Mouse (Mus musculus) mouse embryonic stem cell (cell line): ENCODE results near the gene Isg20l2.

ENCODE experiments used
- in situ Hi-C, 2 experiments: fragments of 300-500 bp; cut with MboI; formaldehyde crosslinking; loops; 1 replicate in 1 of 2; 3 replicates in 1 of 2; pipeline ENCODE4 v1.14.3; 2019 to 2020; ENCODE audit warnings: low sequenced_read_pairs in 2 of 2, low pct_unique_long_range_greater_than_20kb in 1 of 2, mixed read lengths in 1 of 2; ENCODE audit not compliant: unreplicated experiment in 1 of 2

The Isg20l2 gene

GRCm38 (mm10) chr3:87943586-87943985 is 13.5 kb downstream of the Isg20l2 start:
- in situ Hi-C loops, result loop anchor here in 1 of 2 experiments (5.0 kb wide), 1 partner anchor 39 kb away; no protein-coding TSS in a partner anchor

GRCm38 (mm10) chr3:87944838-87945600 is 14.9 kb downstream of the Isg20l2 start:
- in situ Hi-C loops, result loop anchor here in 1 of 2 experiments (5.0 kb wide), 1 partner anchor 37 kb away; no protein-coding TSS in a partner anchor

GRCm38 (mm10) chr3:87945781-87946540 is 15.8 kb downstream of the Isg20l2 start:
- in situ Hi-C loops, result no loop called here

GRCm38 (mm10) chr3:87946541-87946860 is 16.4 kb downstream of the Isg20l2 start:
- in situ Hi-C loops, result no loop called here

- in situ Hi-C loops, result no loop called here
Measured at GRCm38 (mm10) chr3:87947056-87947810, 17.1 kb downstream of the Isg20l2 start.

- in situ Hi-C loops, result no loop called here
Measured at GRCm38 (mm10) chr3:87947811-87948199, 17.7 kb downstream of the Isg20l2 start.

- in situ Hi-C loops, result no loop called here
Measured at GRCm38 (mm10) chr3:87948378-87949265, 18.5 kb downstream of the Isg20l2 start, which contains the start of gene Crabp2. Gene Crabp2, plus strand, starts transcription at chr3:87948666.

- in situ Hi-C loops, result no loop called here
Measured at GRCm38 (mm10) chr3:87949266-87949954, 19.3 kb downstream of the Isg20l2 start.

- in situ Hi-C loops, result loop anchor here in 1 of 2 experiments (10.0 kb wide), 1 partner anchor 155 kb away; the partner anchor contains the start of genes Insrr and Ntrk1
Measured at GRCm38 (mm10) chr3:87949955-87950515, 19.9 kb downstream of the Isg20l2 start.

GRCm38 (mm10) chr3:87951946-87952345 is 21.8 kb downstream of the Isg20l2 start:
- in situ Hi-C loops, result loop anchor here in 1 of 2 experiments (10.0 kb wide), 1 partner anchor 157 kb away; the partner anchor contains the start of genes Insrr and Ntrk1

- in situ Hi-C loops, result loop anchor here in 1 of 2 experiments (10.0 kb wide), 1 partner anchor 158 kb away; the partner anchor contains the start of genes Insrr and Ntrk1
Measured at GRCm38 (mm10) chr3:87952440-87952839, 22.3 kb downstream of the Isg20l2 start.

GRCm38 (mm10) chr3:87958056-87958455 is 27.9 kb downstream of the Isg20l2 start:
- in situ Hi-C loops, result loop anchor here in 1 of 2 experiments (10.0 kb wide), 1 partner anchor 163 kb away; the partner anchor contains the start of genes Insrr and Ntrk1

- in situ Hi-C loops, result loop anchor here in 1 of 2 experiments (10.0 kb wide), 1 partner anchor 164 kb away; the partner anchor contains the start of genes Insrr and Ntrk1
Measured at GRCm38 (mm10) chr3:87958476-87958875, 28.4 kb downstream of the Isg20l2 start.

GRCm38 (mm10) chr3:87958967-87959366 is 28.9 kb downstream of the Isg20l2 start:
- in situ Hi-C loops, result loop anchor here in 1 of 2 experiments (10.0 kb wide), 1 partner anchor 164 kb away; the partner anchor contains the start of genes Insrr and Ntrk1

- in situ Hi-C loops, result loop anchor here in 1 of 2 experiments (10.0 kb wide), 1 partner anchor 165 kb away; the partner anchor contains the start of genes Insrr and Ntrk1
Measured at GRCm38 (mm10) chr3:87959371-87959770, 29.3 kb downstream of the Isg20l2 start.

GRCm38 (mm10) chr3:87960191-87960585 is 30.1 kb downstream of the Isg20l2 start:
- in situ Hi-C loops, result no loop called here
